ENCODE assay signal across 8 mouse cellular contexts in genomic region chr17:71064463-71065014, GRCm38 (mm10).
DNase-seq lines count a peak whose midpoint lies in the region; ATAC-seq and TF ChIP-seq lines count a peak whose summit lies in the region.
"Had no signal": no experiment of that assay in that cellular context is flagged by ENCODE, and none has a peak within 500 bp of the region (broad histone marks: within the 10 kb centered on the region; RNA-seq: fewer than 3 reads in every experiment).

No protein-coding gene starts in this region.

- DNase-seq in CH12.LX (ENCODE audit: extremely low read depth): peak; percentile 53
- DNase-seq in brain, adult 2 months (ENCODE audit: low read depth, low spot score): peak; percentile 58
- peak; percentile 44 for DNase-seq in lung, postnatal 36 days
- no peak for DNase-seq in urinary bladder, postnatal 36 days (ENCODE audit: low spot score in 2 of 2)
- no peak for DNase-seq in thymus, adult 18-20 months

- dilution Hi-C loops in CH12.LX (cut with MboI; ENCODE audit: extremely low pct_ligation_motif_present, extremely low pct_unique_long_range_greater_than_20kb, low sequenced_read_pairs): no loop called here

- H3K79me2 ChIP-seq in CH12.LX (replicated peaks; ENCODE audit: control insufficient read depth, extremely low read depth, insufficient read depth, poor library complexity, severe bottlenecking): no peaks in the 10 kb centered on the region

- in situ Hi-C loops in CH12.LX (cut with MboI; ENCODE audit: low pct_ligation_motif_present, low pct_unique_long_range_greater_than_20kb, low sequenced_read_pairs): no loop called here

- no peaks in the 10 kb centered on the region for H3K4me1 ChIP-seq in intestine, postnatal 0 days (replicated peaks; ENCODE audit: control insufficient read depth, insufficient read depth, low read length)
- H3K4me1 ChIP-seq in intestine, embryonic 16.5 days (ENCODE audit: control insufficient read depth, insufficient read depth, low read length): no peaks in the 10 kb centered on the region
- H3K4me1 ChIP-seq in CH12.LX (ENCODE audit: control insufficient read depth in 1 of 2, insufficient read depth in 2 of 2): peaks cover 3 to 6% of the 10 kb centered on the region in 2 experiments; a peak in 3 of 4 replicates

- TF ChIP-seq EP300 in CH12.LX (IDR thresholded peaks at IDR 0.05; ENCODE audit: low read length): no peak

- WGBS in intestine, postnatal 0 days: 61% methylated on average over 7 of the region's 7 CpGs
- WGBS in intestine, embryonic 16.5 days: 66% methylated on average over 7 of the region's 7 CpGs

- no peak overlapping the region for H3K4me2 ChIP-seq in intestine, postnatal 0 days (replicated peaks; ENCODE audit: low read depth)
- no peak overlapping the region for H3K4me2 ChIP-seq in intestine, embryonic 16.5 days (ENCODE audit: low read depth, low read length)
- no peak overlapping the region for H3K4me2 ChIP-seq in CH12.LX (ENCODE audit: insufficient read depth, low read depth, poor library complexity, severe bottlenecking)
- H3K4me2 ChIP-seq: neural tube, embryonic 13.5 days had no signal

- TF ChIP-seq RAD21 in CH12.LX (IDR thresholded peaks at IDR 0.05; ENCODE audit: low read depth, low read length): peak; percentile 66

- H3K27me3 ChIP-seq in intestine, postnatal 0 days (replicated peaks; ENCODE audit: control insufficient read depth, insufficient read depth, low read length): no peaks in the 10 kb centered on the region
- no peaks in the 10 kb centered on the region for H3K27me3 ChIP-seq in intestine, embryonic 16.5 days (replicated peaks; ENCODE audit: control insufficient read depth, insufficient read depth, low read length)
- no peaks in the 10 kb centered on the region for H3K27me3 ChIP-seq in CH12.LX (replicated peaks)
- H3K27me3 ChIP-seq: neural tube, embryonic 13.5 days had no signal

- H3K36me3 ChIP-seq in intestine, postnatal 0 days (ENCODE audit: control insufficient read depth, insufficient read depth): no peaks in the 10 kb centered on the region
- no peaks in the 10 kb centered on the region for H3K36me3 ChIP-seq in intestine, embryonic 16.5 days (ENCODE audit: control insufficient read depth, insufficient read depth, low read length)
- no peaks in the 10 kb centered on the region for H3K36me3 ChIP-seq in CH12.LX (replicated peaks in 1 of 2; ENCODE audit: control insufficient read depth in 1 of 2, insufficient read depth in 1 of 2, low read length in 1 of 2)
- H3K36me3 ChIP-seq: neural tube, embryonic 13.5 days had no signal

- no peak overlapping the region for H3K4me3 ChIP-seq in intestine, postnatal 0 days (ENCODE audit: low read depth, low read length)
- H3K4me3 ChIP-seq in intestine, embryonic 16.5 days (ENCODE audit: low read length): no peak overlapping the region
- no peak overlapping the region for H3K4me3 ChIP-seq in CH12.LX (replicated peaks in 1 of 3; ENCODE audit: low read depth in 2 of 3, low read length in 2 of 3, poor library complexity in 1 of 3)
- H3K4me3 ChIP-seq: neural tube, embryonic 13.5 days had no signal

- no peak overlapping the region for H3K27ac ChIP-seq in intestine, postnatal 0 days (ENCODE audit: low read depth, low read length)
- H3K27ac ChIP-seq in intestine, embryonic 16.5 days (ENCODE audit: low read length): no peak overlapping the region
- H3K27ac ChIP-seq in CH12.LX (ENCODE audit: insufficient read depth, low read depth): no peak overlapping the region
- H3K27ac ChIP-seq: neural tube, embryonic 13.5 days had no signal

- H3K9me3 ChIP-seq in intestine, postnatal 0 days (ENCODE audit: control insufficient read depth): no peaks in the 10 kb centered on the region
- H3K9me3 ChIP-seq in intestine, embryonic 16.5 days (ENCODE audit: control insufficient read depth, low read length): no peaks in the 10 kb centered on the region
- H3K9me3 ChIP-seq in CH12.LX (replicated peaks; ENCODE audit: low read length): no peaks in the 10 kb centered on the region
- H3K9me3 ChIP-seq: neural tube, embryonic 13.5 days had no signal

- TF ChIP-seq CTCF in intestine, postnatal 0 days (IDR thresholded peaks at IDR 0.05; ENCODE audit: low read depth): peak; percentile 77
- peak; percentile 72 to 78 for TF ChIP-seq CTCF in CH12.LX (conservative IDR thresholded peaks at IDR 0.05 in 1 of 2, IDR thresholded peaks at IDR 0.05 in 1 of 2; ENCODE audit: low read depth in 2 of 2, low read length in 2 of 2)

- H3K9ac ChIP-seq in intestine, postnatal 0 days (ENCODE audit: low read depth, low read length): no peak overlapping the region
- H3K9ac ChIP-seq in intestine, embryonic 16.5 days (ENCODE audit: low read depth, low read length): no peak overlapping the region
- H3K9ac ChIP-seq in CH12.LX (ENCODE audit: insufficient read depth, low read depth): no peak overlapping the region
- H3K9ac ChIP-seq: neural tube, embryonic 13.5 days had no signal

- no peak for ATAC-seq in intestine, postnatal 0 days
- ATAC-seq in intestine, embryonic 16.5 days: no peak

- TF ChIP-seq POLR2A in CH12.LX (IDR thresholded peaks at IDR 0.05; ENCODE audit: low read depth, low read length): no peak

TF ChIP-seq in CH12.LX, 34 proteins besides CTCF, POLR2A, EP300 and RAD21:
- no peak for TF ChIP-seq JUND (conservative IDR thresholded peaks at IDR 0.05; ENCODE audit: low read depth, low read length)
- peak; percentile 5; the same call in 1 of the 2 replicates for TF ChIP-seq ZC3H11A (IDR thresholded peaks at IDR 0.05; ENCODE audit: low read depth, low read length)
- no peak for TF ChIP-seq NELFE (IDR thresholded peaks at IDR 0.05; ENCODE audit: low read depth, low read length)
- TF ChIP-seq ZKSCAN1 (IDR thresholded peaks at IDR 0.05; ENCODE audit: borderline replicate concordance, low read depth, low read length): no peak
- no peak for TF ChIP-seq MXI1 (IDR thresholded peaks at IDR 0.05; ENCODE audit: low read depth, low read length)
- TF ChIP-seq SMC3 (IDR thresholded peaks at IDR 0.05; ENCODE audit: low read depth, low read length): peak; percentile 74

Comparison
In these comparisons a context has a peak if more than half of its experiments do, and no peak if none do; other contexts are left out.
1. DNase-seq: peak in CH12.LX (single experiment), brain, adult 2 months (single experiment) and lung, postnatal 36 days (single experiment); none in urinary bladder, postnatal 36 days (0 of 2) and thymus, adult 18-20 months (0 of 2).